ENCODE assay signal across 19 mouse cellular contexts in the genomic region with DNA sequence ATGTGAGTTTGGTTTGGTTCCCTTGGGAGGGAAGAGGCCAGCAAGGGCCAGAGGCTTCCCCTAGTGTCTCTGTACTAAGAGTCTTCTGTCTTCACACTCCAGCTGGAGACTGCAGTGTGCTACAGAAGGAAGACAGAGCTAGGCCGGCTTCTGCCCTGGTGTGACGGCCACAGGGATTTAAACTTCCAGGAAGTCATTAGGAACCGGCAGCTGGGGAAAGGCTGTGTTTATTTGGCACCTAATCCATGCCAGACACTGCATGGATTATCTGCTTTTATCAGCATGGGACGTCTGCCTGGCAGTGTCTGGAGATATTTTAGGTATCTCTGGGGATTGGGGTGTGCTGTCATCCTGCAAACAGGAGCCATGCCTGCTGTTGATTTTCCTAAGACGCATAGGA. TPM values are rescaled to one million over a fixed set of nuclear protein-coding genes. Genes with fewer than 3 reads are reported as not detected.
DNase-seq lines count a peak whose midpoint lies in the region; ATAC-seq and TF ChIP-seq lines count a peak whose summit lies in the region.
"Had no signal": no experiment of that assay in that cellular context is flagged by ENCODE, and none has a peak within 500 bp of the region (broad histone marks: within the 10 kb centered on the region; RNA-seq: fewer than 3 reads in every experiment).

No protein-coding gene starts in this region.

- no peak for TF ChIP-seq POLR2A in kidney, adult 2 months (IDR thresholded peaks at IDR 0.05; ENCODE audit: low read depth, low read length)

- DNase-seq in adrenal gland, adult 2 months = peak; percentile 26
- DNase-seq in adrenal gland, postnatal 36 days = no peak
- DNase-seq in kidney, adult 2 months = peak; percentile 68
- DNase-seq in kidney, postnatal 10 days = peak; percentile 67
- DNase-seq in lung, postnatal 14 days = peak; percentile 50
- DNase-seq in right cerebral cortex, adult 2 months (ENCODE audit: low spot score in 2 of 2) = no peak
- no peak for DNase-seq in frontal cortex, postnatal 14 days (ENCODE audit: low spot score in 2 of 2)
- DNase-seq: cerebellum, adult 9-11 months; gastrocnemius, postnatal 25 days; layer of hippocampus, adult 9-11 months; liver, embryonic 13.5 days; thymus, postnatal 25 days had no signal

- H3K36me3 ChIP-seq in kidney, adult 2 months (ENCODE audit: control insufficient read depth, insufficient read depth, low read length) = no peaks in the 10 kb centered on the region
- H3K36me3 ChIP-seq in kidney, embryonic 16.5 days (ENCODE audit: insufficient read depth, low read length) = no peaks in the 10 kb centered on the region
- H3K36me3 ChIP-seq: hindbrain, embryonic 10.5 days; limb, embryonic 10.5 days; liver, embryonic 13.5 days; midbrain, embryonic 10.5 days had no signal

- H3K4me2 ChIP-seq in kidney, embryonic 16.5 days (replicated peaks; ENCODE audit: low read depth, low read length) = no peak overlapping the region
- H3K4me2 ChIP-seq: liver, embryonic 13.5 days had no signal

- H3K27me3 ChIP-seq in kidney, adult 2 months (replicated peaks; ENCODE audit: control insufficient read depth, insufficient read depth, low read length) = no peaks in the 10 kb centered on the region
- H3K27me3 ChIP-seq in kidney, embryonic 16.5 days (ENCODE audit: insufficient read depth, low read length) = no peaks in the 10 kb centered on the region
- H3K27me3 ChIP-seq: liver, embryonic 13.5 days; Patski had no signal

- H3K9ac ChIP-seq in kidney, embryonic 16.5 days (replicated peaks; ENCODE audit: low read length) = no peak overlapping the region
- H3K9ac ChIP-seq: liver, embryonic 13.5 days had no signal

- peaks cover 2% of the 10 kb centered on the region; the same call in 1 of the 2 replicates for H3K4me1 ChIP-seq in kidney, adult 2 months (ENCODE audit: control insufficient read depth, insufficient read depth, low read length)
- peaks cover 10% of the 10 kb centered on the region for H3K4me1 ChIP-seq in kidney, embryonic 16.5 days (ENCODE audit: insufficient read depth, low read length)
- H3K4me1 ChIP-seq: liver, embryonic 13.5 days had no signal

- ATAC-seq in kidney, embryonic 16.5 days (ENCODE audit: low FRiP score, low TSS enrichment) = no peak
- ATAC-seq: Patski had no signal

- no peaks in the 10 kb centered on the region for H3K9me3 ChIP-seq in kidney, embryonic 16.5 days (ENCODE audit: low read length)
- H3K9me3 ChIP-seq: hindbrain, embryonic 10.5 days; limb, embryonic 10.5 days; liver, embryonic 13.5 days; midbrain, embryonic 10.5 days had no signal

- whole genome bisulfite sequencing in kidney, adult 2 months = 52% methylated on average over 5 of the region's 5 CpGs
- WGBS in kidney, embryonic 16.5 days = 36% methylated on average over 5 of the region's 5 CpGs

- TF ChIP-seq CTCF in kidney, adult 2 months (conservative IDR thresholded peaks at IDR 0.05; ENCODE audit: insufficient read depth, insufficient read length, low read depth, low read length) = no peak

- no peak overlapping the region for H3K27ac ChIP-seq in kidney, adult 2 months (ENCODE audit: insufficient read depth, low read depth, low read length)
- H3K27ac ChIP-seq in kidney, embryonic 16.5 days (ENCODE audit: low read length) = no peak overlapping the region
- H3K27ac ChIP-seq: hindbrain, embryonic 10.5 days; limb, embryonic 10.5 days; liver, embryonic 13.5 days; midbrain, embryonic 10.5 days had no signal

- no peak overlapping the region for H3K4me3 ChIP-seq in kidney, adult 2 months (ENCODE audit: insufficient read depth, low read depth, low read length)
- H3K4me3 ChIP-seq in kidney, embryonic 16.5 days (ENCODE audit: low read length) = no peak overlapping the region
- H3K4me3 ChIP-seq: erythroblast, embryonic 14.5 days; hindbrain, embryonic 10.5 days; limb, embryonic 10.5 days; liver, embryonic 13.5 days; midbrain, embryonic 10.5 days had no signal

RNA-seq across cellular contexts. Expression of gene Nr2c2, which starts 54.8 kb away (rescaled TPM):
- total RNA-seq in adrenal gland, adult 2 months (2021) = 10 to 100 TPM; 32.4 to 41.1 TPM
- polyA plus RNA-seq in adrenal gland, adult 2 months (2012; rRNA removed) = 8.1 and 12.0 TPM in 2 replicates
- total RNA-seq in adrenal gland, postnatal 36 days (2021) = 10 to 100 TPM; 35.3 to 41.5 TPM
- polyA plus RNA-seq in kidney, adult 2 months (2012; rRNA removed) = 14.5 and 15.5 TPM in 2 replicates
- 12.6 and 16.5 TPM in 2 replicates for polyA plus RNA-seq in kidney, embryonic 16.5 days (2015; fragmentation: Nextera tagmentation; extraction: Ambion mirVana)

RNA-seq across cellular contexts. Expression of gene Fgd5, which starts 57.7 kb away (rescaled TPM):
- 10 to 100 TPM; 13.1 to 18.5 TPM for total RNA-seq in adrenal gland, adult 2 months (2021)
- 7.4 and 7.7 TPM in 2 replicates for polyA plus RNA-seq in adrenal gland, adult 2 months (2012; rRNA removed)
- total RNA-seq in adrenal gland, postnatal 36 days (2021) = 10 to 100 TPM; 11.4 to 21.4 TPM
- polyA plus RNA-seq in kidney, adult 2 months (2012; rRNA removed) = 11.6 and 12.2 TPM in 2 replicates
- polyA plus RNA-seq in kidney, embryonic 16.5 days (2015; fragmentation: Nextera tagmentation; extraction: Ambion mirVana) = 20.8 and 22.9 TPM in 2 replicates
- total RNA-seq: CH12.LX had no signal

Comparison
In these comparisons a context has a peak if more than half of its experiments do, and no peak if none do; other contexts are left out.
1. DNase-seq: peak in adrenal gland, adult 2 months (single experiment), kidney, adult 2 months (single experiment), kidney, postnatal 10 days (single experiment) and lung, postnatal 14 days (single experiment); none in adrenal gland, postnatal 36 days (0 of 2), right cerebral cortex, adult 2 months (0 of 2) and frontal cortex, postnatal 14 days (0 of 2).